Mouse (Mus musculus) spleen, adult 12 weeks (tissue): Measurements from ENCODE around the gene Plxna2.

Experiments
- DNase-seq: peaks from one replicate; pipeline ENCODE4 v3.0.0; 2022; ENCODE audit warnings: low spot score

Plxna2 gene

GRCm38 (mm10) chr1:194663021-194663420 is 45.0 kb downstream of the Plxna2 start:
- DNase-seq: no peak

- DNase-seq: no peak
Observed at GRCm38 (mm10) chr1:194665715-194666114, 47.7 kb downstream of the Plxna2 start.

GRCm38 (mm10) chr1:194671783-194672524 is 53.9 kb downstream of the Plxna2 start:
- no peak for DNase-seq

- no peak for DNase-seq
Observed at GRCm38 (mm10) chr1:194672525-194672894, 54.5 kb downstream of the Plxna2 start.

- DNase-seq: no peak
Observed at GRCm38 (mm10) chr1:194673229-194673628, 55.2 kb downstream of the Plxna2 start.

- no peak for DNase-seq
Observed at GRCm38 (mm10) chr1:194675106-194675890, 57.3 kb downstream of the Plxna2 start.

- DNase-seq: peak; percentile 1
Observed at GRCm38 (mm10) chr1:194675891-194676200, 57.8 kb downstream of the Plxna2 start.

- DNase-seq: no peak
Observed at GRCm38 (mm10) chr1:194677878-194678277, 59.9 kb downstream of the Plxna2 start.

GRCm38 (mm10) chr1:194679147-194679546 is 61.1 kb downstream of the Plxna2 start:
- DNase-seq: no peak

- DNase-seq: no peak
Observed at GRCm38 (mm10) chr1:194680136-194680535, 62.1 kb downstream of the Plxna2 start.

GRCm38 (mm10) chr1:194682021-194682420 is 64.0 kb downstream of the Plxna2 start:
- no peak for DNase-seq

GRCm38 (mm10) chr1:194683132-194683531 is 65.1 kb downstream of the Plxna2 start:
- DNase-seq: no peak

GRCm38 (mm10) chr1:194685896-194686295 is 67.9 kb downstream of the Plxna2 start:
- no peak for DNase-seq

- no peak for DNase-seq
Observed at GRCm38 (mm10) chr1:194687746-194688145, 69.7 kb downstream of the Plxna2 start.

- no peak for DNase-seq
Observed at GRCm38 (mm10) chr1:194688161-194688560, 70.1 kb downstream of the Plxna2 start.

- no peak for DNase-seq
Observed at GRCm38 (mm10) chr1:194693063-194693462, 75.0 kb downstream of the Plxna2 start.

- no peak for DNase-seq
Observed at GRCm38 (mm10) chr1:194693488-194693887, 75.5 kb downstream of the Plxna2 start.

GRCm38 (mm10) chr1:194694805-194695204 is 76.8 kb downstream of the Plxna2 start:
- DNase-seq: no peak

GRCm38 (mm10) chr1:194697439-194697838 is 79.4 kb downstream of the Plxna2 start:
- DNase-seq: no peak

- no peak for DNase-seq
Observed at GRCm38 (mm10) chr1:194699321-194699720, 81.3 kb downstream of the Plxna2 start.

- no peak for DNase-seq
Observed at GRCm38 (mm10) chr1:194703235-194703634, 85.2 kb downstream of the Plxna2 start.

GRCm38 (mm10) chr1:194704171-194704855 is 86.3 kb downstream of the Plxna2 start:
- no peak for DNase-seq

GRCm38 (mm10) chr1:194706566-194706965 is 88.5 kb downstream of the Plxna2 start:
- no peak for DNase-seq
